Mouse (Mus musculus) liver, postnatal 0 days (tissue): ENCODE measurements around the gene Gm45208. TPM values are rescaled to one million over a fixed set of nuclear protein-coding genes. Genes with fewer than 3 reads are reported as not detected.
"Not testable (repeated sequence)": the region's sequence is repeated elsewhere in the genome, so short reads cannot be mapped to it uniquely, and the experiment has no call there.

Source experiments
- ATAC-seq: fragments of 200-750 bp; cut with Nextera tagmentation; 2 replicates; pipeline ENCODE4 v1.8.0; 2017; ENCODE audit warnings: mild to moderate bottlenecking, moderate library complexity
- DNase-seq: peaks from one replicate; pipeline ENCODE4 v3.0.0-alpha.2; 2016
- H3K27ac ChIP-seq: fragments of 300-500 bp; sonication (generic); 2 replicates; pipeline ENCODE4 v1.5.1; 2014; ENCODE audit warnings: antibody characterized with exemption, moderate library complexity, mild to moderate bottlenecking, low read depth
- H3K27me3 ChIP-seq: fragments of 300-500 bp; sonication (generic); 2 replicates; pipeline ENCODE4 v1.6.1; 2014; ENCODE audit warnings: low read length, control low read depth, mixed read lengths; ENCODE audit not compliant: insufficient read depth
- H3K36me3 ChIP-seq: fragments of 300-500 bp; sonication (generic); replicated peaks from 2 replicates; pipeline ENCODE4 v1.6.1; 2014; ENCODE audit warnings: mild to moderate bottlenecking, control low read depth, low read length, moderate library complexity, mixed read lengths; ENCODE audit not compliant: insufficient read depth
- H3K4me1 ChIP-seq: fragments of 300-500 bp; sonication (generic); 2 replicates; pipeline ENCODE4 v1.6.1; 2014; ENCODE audit warnings: antibody characterized with exemption, mild to moderate bottlenecking, control low read depth; ENCODE audit not compliant: insufficient read depth
- H3K4me2 ChIP-seq: fragments of 300-500 bp; sonication (generic); 2 replicates; pipeline ENCODE4 v1.6.1; 2014; ENCODE audit warnings: low read depth, mild to moderate bottlenecking, low read length, moderate library complexity, mixed read lengths
- H3K4me3 ChIP-seq: fragments of 300-500 bp; sonication (generic); 2 replicates; pipeline ENCODE4 v1.5.1; 2014; ENCODE audit warnings: low read depth, low read length
- H3K9ac ChIP-seq: fragments of 300-500 bp; sonication (generic); replicated peaks from 2 replicates; pipeline ENCODE4 v1.6.1; 2014; ENCODE audit warnings: mild to moderate bottlenecking, moderate library complexity
- H3K9me3 ChIP-seq: fragments of 300-500 bp; sonication (generic); 2 replicates; pipeline ENCODE4 v1.6.1; 2016; ENCODE audit warnings: mild to moderate bottlenecking, control low read depth, low read length, mixed read lengths
- CTCF ChIP-seq: sonication (generic); IDR thresholded peaks from 2 replicates; pipeline ENCODE4 v1.5.1; 2016; ENCODE audit warnings: antibody characterized with exemption, low read depth
- EP300 ChIP-seq: IDR thresholded peaks from 2 replicates; pipeline ENCODE4 v1.6.1; 2016; ENCODE audit warnings: antibody characterized with exemption, low read depth, mild to moderate bottlenecking
- WGBS: fragments of 180-500 bp; shearing (Covaris S2); extraction: QIAGEN DNeasy Blood & Tissue Kit; methylation state at CpG from one replicate; pipeline ENCODE4 v1.1.7; 2014; ENCODE audit not compliant: insufficient replicate concordance; 5-methylcytosine and 5-hydroxymethylcytosine counted together
- polyA plus RNA-seq: library from polyadenylated mRNA; unstranded; fragments of >200 nt; fragmentation: Nextera tagmentation; extraction: Ambion mirVana; gene quantifications from 2 replicates; pipeline ENCODE4 v1.2.1, GENCODE M21; 2015

Gene Gm45208
- polyA plus RNA-seq, 1 experiment from 2014 or later = not detected

DNA sequence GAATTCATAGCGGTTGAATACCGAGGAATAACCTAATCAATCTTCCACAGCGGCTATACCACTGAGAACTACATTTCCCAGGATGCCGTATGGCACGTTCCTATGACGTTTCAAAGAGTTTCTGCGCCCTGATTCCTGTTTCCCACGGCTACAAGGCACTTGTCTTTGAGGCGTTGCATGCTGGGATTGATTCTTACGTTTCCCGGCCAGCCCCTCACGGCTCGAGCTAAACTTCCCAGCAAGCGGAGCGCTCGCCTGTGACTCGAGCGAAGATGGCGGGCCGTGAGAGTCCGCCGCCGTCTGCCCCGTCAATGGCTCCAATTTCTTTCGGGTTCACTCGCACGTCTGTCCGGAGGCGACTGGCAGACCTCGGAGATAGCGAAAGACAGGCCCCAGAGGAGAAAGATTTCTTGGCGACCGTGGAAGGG lies 25.1 kb upstream of the Gm45208 start, which contains the start of gene Gpkow:
Gpkow (plus strand) TSS at position 178 of the 428 bp plus-strand sequence.
- TF ChIP-seq EP300 (no peak), CTCF (no peak)
- Histone ChIP-seq H3K4me2 (peak within 1 kb of the TSS; percentile 70), H3K36me3 (peaks cover 3% of the 10 kb centered on the region; the same call in 1 of the 2 replicates), H3K9me3 (no peaks in the 10 kb centered on the region), H3K9ac (peak within 1 kb of the TSS; percentile 77), H3K27me3 (no peaks in the 10 kb centered on the region), H3K4me3 (peak within 1 kb of the TSS; percentile 69), H3K4me1 (peaks cover 4% of the 10 kb centered on the region; the same call in 1 of the 2 replicates), H3K27ac (peak within 1 kb of the TSS; percentile 67)
- WGBS = 10% methylated on average over 33 of the region's 33 CpGs
- ATAC-seq = peak; percentile 97
- DNase-seq = peak; percentile 82

DNA sequence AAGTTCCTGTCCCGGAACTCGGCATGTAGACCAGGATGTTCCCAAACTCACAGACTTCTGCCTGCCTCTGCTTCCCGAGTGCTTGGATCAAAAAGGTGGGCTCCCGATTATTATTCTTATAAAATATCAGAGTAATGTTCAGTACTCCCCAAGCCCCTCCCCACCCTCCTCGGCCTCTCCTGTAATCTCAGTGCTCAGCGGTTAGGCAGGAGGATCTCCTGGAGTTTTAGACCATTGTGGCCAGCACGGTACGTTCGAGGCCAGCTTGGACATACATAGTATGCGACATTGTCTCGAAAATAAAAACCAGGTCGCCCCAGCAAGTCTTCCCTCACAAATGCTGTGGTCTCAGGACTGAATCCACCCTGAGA lies 8.3 kb upstream of the Gm45208 start:
- not testable (repeated sequence) for DNase-seq, H3K36me3 ChIP-seq, H3K9me3 ChIP-seq, H3K4me1 ChIP-seq, H3K27me3 ChIP-seq, H3K27ac ChIP-seq
- Histone ChIP-seq H3K4me3 (peak overlapping the region; percentile 46), H3K4me2 (peak overlapping the region; percentile 62), H3K9ac (peak overlapping the region; percentile 44; the same call in 1 of the 2 replicates)
- ATAC-seq = peak; percentile 6
- 25% methylated on average over 4 of the region's 12 CpGs for WGBS

DNA sequence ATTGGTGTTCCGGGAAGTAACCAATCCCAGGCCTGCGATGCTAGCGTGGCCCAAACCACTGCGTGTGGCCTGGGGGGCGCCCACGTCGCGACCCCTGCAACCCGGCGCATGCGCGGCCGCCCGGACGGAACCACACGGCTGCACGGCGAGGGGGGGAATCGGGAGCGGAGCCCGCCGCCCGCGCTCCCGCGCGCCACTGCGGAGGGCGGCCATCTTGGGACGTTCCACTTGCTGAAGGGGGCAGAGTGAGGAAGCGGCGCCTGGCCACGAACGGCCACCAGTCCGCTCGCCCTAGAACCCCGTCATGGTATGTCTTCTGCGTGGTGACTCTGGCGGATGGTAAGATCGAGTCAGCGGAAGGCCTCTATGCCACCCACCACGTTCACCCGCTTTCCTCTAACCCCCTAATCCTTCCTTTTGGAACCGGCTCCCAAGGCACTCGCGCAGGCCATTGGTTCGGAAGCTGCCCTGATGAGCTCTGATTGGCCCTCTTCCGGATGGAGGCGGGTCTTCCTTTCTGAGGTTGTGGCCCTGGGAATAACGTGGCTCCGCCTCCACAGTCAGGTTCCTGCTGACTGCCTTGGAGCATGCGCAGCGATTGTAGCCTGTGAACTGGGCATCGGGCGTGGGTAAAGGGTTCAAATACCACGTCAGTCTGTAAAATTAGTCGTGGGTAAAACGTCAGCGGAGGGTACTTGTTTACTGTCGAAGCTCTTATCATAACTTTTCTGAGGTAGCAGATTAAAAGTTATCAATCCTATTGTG lies 7.7 kb upstream of the Gm45208 start, which contains the start of gene Wdr45:
Wdr45 (plus strand) TSS at position 199 of the 765 bp plus-strand sequence.
- DNase-seq = peak; percentile 92
- ATAC-seq = peak; percentile 96
- not testable (repeated sequence) for H3K36me3 ChIP-seq, H3K27ac ChIP-seq, H3K4me1 ChIP-seq, H3K27me3 ChIP-seq, H3K9me3 ChIP-seq
- Histone ChIP-seq H3K9ac (peak within 1 kb of the TSS; percentile 44; the same call in 1 of the 2 replicates), H3K4me2 (peak within 1 kb of the TSS; percentile 62), H3K4me3 (peak within 1 kb of the TSS; percentile 46)
- 21% methylated on average over 19 of the region's 60 CpGs for WGBS

DNA sequence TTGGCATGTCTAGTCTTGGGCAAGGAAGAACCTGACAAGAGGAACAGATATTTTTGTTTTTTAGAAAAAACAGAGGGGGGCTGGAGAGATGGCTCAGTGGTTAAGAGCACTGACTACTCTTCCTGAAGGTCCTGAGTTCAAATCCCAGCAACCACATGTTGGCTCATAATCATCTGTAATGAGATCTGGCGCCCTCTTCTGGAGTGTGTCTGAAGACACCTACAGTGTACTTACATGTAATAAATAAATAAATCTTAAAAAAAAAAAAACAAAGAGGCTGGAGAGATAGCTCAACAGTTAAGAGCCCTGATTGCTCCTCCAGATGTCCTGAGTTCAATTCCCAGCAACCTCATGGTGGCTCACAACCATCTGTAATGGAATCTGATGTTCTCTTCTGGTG lies 6.0 kb upstream of the Gm45208 start:
- ATAC-seq = not testable (repeated sequence)

GRCm38 (mm10) chrX:7722282-7722611 lies 202 bp downstream of the Gm45208 start:
- H3K4me2 ChIP-seq = peak overlapping the region; percentile 74
- TF ChIP-seq CTCF (no peak), EP300 (0 out of 2 replicates have a peak, but pooled peaks have one; percentile 13)
- no peaks in the 10 kb centered on the region for H3K4me1 ChIP-seq
- H3K9me3 ChIP-seq = no peaks in the 10 kb centered on the region
- peak overlapping the region; percentile 95 for H3K27ac ChIP-seq
- DNase-seq (no peak), ATAC-seq (no peak)
- peak overlapping the region; percentile 73 for H3K4me3 ChIP-seq
- 18% methylated on average over 11 of the region's 11 CpGs for WGBS
- H3K36me3 ChIP-seq = peaks cover 11% of the 10 kb centered on the region; the same call in 1 of the 2 replicates
- H3K9ac ChIP-seq = peak overlapping the region; percentile 77
- H3K27me3 ChIP-seq = no peaks in the 10 kb centered on the region

More for the DNA sequence above, 6.0 kb upstream of the Gm45208 start:
- not testable (repeated sequence) for H3K4me2 ChIP-seq, H3K27me3 ChIP-seq, H3K9ac ChIP-seq, H3K4me1 ChIP-seq, H3K36me3 ChIP-seq, DNase-seq, H3K4me3 ChIP-seq, H3K27ac ChIP-seq, H3K9me3 ChIP-seq
- TF ChIP-seq CTCF = peak; percentile 30; the same call in 1 of the 2 replicates
- 42% methylated on average over 1 of the region's 1 CpGs for WGBS

- no peaks in the 10 kb centered on the region for H3K4me1 ChIP-seq
- peak overlapping the region; percentile 77 for H3K9ac ChIP-seq
- no peaks in the 10 kb centered on the region for H3K27me3 ChIP-seq
- peak overlapping the region; percentile 74 for H3K4me2 ChIP-seq
- TF ChIP-seq EP300 = no peak
- no peak for TF ChIP-seq CTCF
- DNase-seq (no peak), ATAC-seq (no peak; the same call in 1 of the 2 replicates)
- 19% methylated on average over 4 of the region's 4 CpGs for WGBS
- peaks cover 14% of the 10 kb centered on the region; the same call in 1 of the 2 replicates for H3K36me3 ChIP-seq
- peak overlapping the region; percentile 95 for H3K27ac ChIP-seq
- no peaks in the 10 kb centered on the region for H3K9me3 ChIP-seq
- peak overlapping the region; percentile 73 for H3K4me3 ChIP-seq
Observed at GRCm38 (mm10) chrX:7722691-7723090, 646 bp downstream of the Gm45208 start.
